Mouse (Mus musculus) hindbrain, embryonic 11.5 days (tissue): ENCODE measurements around the gene Parvg. TPM values are rescaled to one million over a fixed set of nuclear protein-coding genes. Genes with fewer than 3 reads are reported as not detected.

Source experiments
- ATAC-seq: fragments of 200-750 bp; cut with Nextera tagmentation; 2 replicates; pipeline ENCODE4 v1.8.0; 2017; ENCODE audit warnings: mild to moderate bottlenecking, moderate TSS enrichment, moderate library complexity; ENCODE audit not compliant: low FRiP score
- DNase-seq: peaks from one replicate; pipeline ENCODE4 v3.0.0-alpha.2; 2015; ENCODE audit warnings: low spot score
- H3K27ac ChIP-seq: fragments of 300-500 bp; sonication (generic); 2 replicates; pipeline ENCODE4 v1.5.1; 2014; ENCODE audit warnings: mild to moderate bottlenecking, low read depth, low read length
- H3K27me3 ChIP-seq: fragments of 300-500 bp; sonication (generic); 2 replicates; pipeline ENCODE4 v1.6.1; 2014; ENCODE audit warnings: mild to moderate bottlenecking, low read length, moderate library complexity, mixed read lengths; ENCODE audit not compliant: control insufficient read depth, insufficient read depth
- H3K36me3 ChIP-seq: fragments of 300-500 bp; sonication (generic); 2 replicates; pipeline ENCODE4 v1.6.1; 2014; ENCODE audit warnings: mild to moderate bottlenecking, low read length, moderate library complexity, mixed read lengths; ENCODE audit not compliant: control insufficient read depth, insufficient read depth
- H3K4me1 ChIP-seq: fragments of 300-500 bp; sonication (generic); replicated peaks from 2 replicates; pipeline ENCODE4 v1.6.1; 2014; ENCODE audit warnings: low read length, mixed read lengths; ENCODE audit not compliant: control insufficient read depth, insufficient read depth
- H3K4me2 ChIP-seq: fragments of 300-500 bp; sonication (generic); replicated peaks from 2 replicates; pipeline ENCODE4 v1.6.1; 2014; ENCODE audit warnings: mild to moderate bottlenecking, low read depth, low read length
- H3K4me3 ChIP-seq: fragments of 300-500 bp; sonication (generic); 2 replicates; pipeline ENCODE4 v1.5.1; 2014; ENCODE audit warnings: low read depth, low read length
- H3K9ac ChIP-seq: fragments of 300-500 bp; sonication (generic); 2 replicates; pipeline ENCODE4 v1.6.1; 2014; ENCODE audit warnings: low read depth, low read length
- H3K9me3 ChIP-seq: fragments of 300-500 bp; sonication (generic); 2 replicates; pipeline ENCODE4 v1.6.1; 2016; ENCODE audit warnings: low read length; ENCODE audit not compliant: control insufficient read depth
- WGBS: fragments of 180-500 bp; shearing (Covaris S2); extraction: QIAGEN DNeasy Blood & Tissue Kit; methylation state at CpG from one replicate; pipeline ENCODE4 v1.1.7; 2014; 5-methylcytosine and 5-hydroxymethylcytosine counted together
- polyA plus RNA-seq: library from polyadenylated mRNA; unstranded; fragments of >200 nt; fragmentation: Nextera tagmentation; extraction: Ambion mirVana; gene quantifications from 2 replicates; pipeline ENCODE4 v1.2.1, GENCODE M21; 2014

Parvg gene
- polyA plus RNA-seq, 1 experiment from 2014 or later = 0.62 TPM

- Histone ChIP-seq H3K9ac (no peak overlapping the region), H3K4me3 (no peak overlapping the region), H3K4me1 (peaks cover 4% of the 10 kb centered on the region; the same call in 1 of the 2 replicates), H3K36me3 (no peaks in the 10 kb centered on the region), H3K9me3 (no peaks in the 10 kb centered on the region), H3K27ac (no peak overlapping the region), H3K4me2 (no peak overlapping the region), H3K27me3 (no peaks in the 10 kb centered on the region)
- 84% methylated on average over 8 of the region's 8 CpGs for WGBS
- no peak for DNase-seq
- no peak for ATAC-seq
These were observed 6.1 kb downstream of the Parvg start for GRCm38 (mm10) chr15:84329940-84330339.

GRCm38 (mm10) chr15:84331066-84331612 lies 7.3 kb downstream of the Parvg start:
- DNase-seq = no peak
- no peaks in the 10 kb centered on the region for H3K9me3 ChIP-seq
- H3K9ac ChIP-seq = no peak overlapping the region
- H3K4me1 ChIP-seq = no peaks in the 10 kb centered on the region; the same call in 1 of the 2 replicates
- no peak overlapping the region for H3K4me3 ChIP-seq
- H3K36me3 ChIP-seq = no peaks in the 10 kb centered on the region
- no peak overlapping the region for H3K4me2 ChIP-seq
- H3K27ac ChIP-seq = no peak overlapping the region
- H3K27me3 ChIP-seq = no peaks in the 10 kb centered on the region
- ATAC-seq = no peak
- WGBS = 78% methylated on average over 4 of the region's 4 CpGs

- Histone ChIP-seq H3K27ac (no peak overlapping the region), H3K4me3 (no peak overlapping the region), H3K9ac (no peak overlapping the region), H3K4me1 (no peaks in the 10 kb centered on the region), H3K27me3 (no peaks in the 10 kb centered on the region), H3K4me2 (no peak overlapping the region), H3K36me3 (no peaks in the 10 kb centered on the region), H3K9me3 (no peaks in the 10 kb centered on the region)
- ATAC-seq (no peak), DNase-seq (no peak)
- 80% methylated on average over 12 of the region's 12 CpGs for WGBS
These were observed 12.5 kb downstream of the Parvg start for GRCm38 (mm10) chr15:84336281-84336817.

- WGBS = 78% methylated on average over 5 of the region's 5 CpGs
- H3K27me3 ChIP-seq = no peaks in the 10 kb centered on the region
- no peak overlapping the region for H3K9ac ChIP-seq
- DNase-seq = no peak
- no peak overlapping the region for H3K27ac ChIP-seq
- H3K36me3 ChIP-seq = no peaks in the 10 kb centered on the region
- H3K4me2 ChIP-seq = no peak overlapping the region
- H3K9me3 ChIP-seq = no peaks in the 10 kb centered on the region
- no peaks in the 10 kb centered on the region for H3K4me1 ChIP-seq
- ATAC-seq = no peak
- H3K4me3 ChIP-seq = no peak overlapping the region
These were observed 13.8 kb downstream of the Parvg start for GRCm38 (mm10) chr15:84337599-84337998.

- H3K9me3 ChIP-seq = no peaks in the 10 kb centered on the region
- H3K27me3 ChIP-seq = no peaks in the 10 kb centered on the region
- no peak overlapping the region for H3K9ac ChIP-seq
- no peak overlapping the region for H3K4me3 ChIP-seq
- H3K4me1 ChIP-seq = no peaks in the 10 kb centered on the region
- H3K4me2 ChIP-seq = no peak overlapping the region
- WGBS = 54% methylated on average over 2 of the region's 2 CpGs
- no peak for DNase-seq
- ATAC-seq = no peak
- no peaks in the 10 kb centered on the region for H3K36me3 ChIP-seq
- no peak overlapping the region for H3K27ac ChIP-seq
These were observed 17.1 kb downstream of the Parvg start for GRCm38 (mm10) chr15:84340926-84341325.

- H3K9me3 ChIP-seq = no peaks in the 10 kb centered on the region
- no peaks in the 10 kb centered on the region; the same call in 1 of the 2 replicates for H3K4me1 ChIP-seq
- H3K4me3 ChIP-seq = no peak overlapping the region
- DNase-seq = no peak
- 94% methylated on average over 4 of the region's 4 CpGs for WGBS
- no peaks in the 10 kb centered on the region for H3K27me3 ChIP-seq
- no peak overlapping the region for H3K27ac ChIP-seq
- no peak overlapping the region for H3K9ac ChIP-seq
- no peak overlapping the region for H3K4me2 ChIP-seq
- no peaks in the 10 kb centered on the region for H3K36me3 ChIP-seq
- no peak for ATAC-seq
These were observed 24.9 kb downstream of the Parvg start for GRCm38 (mm10) chr15:84348769-84349168.

- Histone ChIP-seq H3K27me3 (no peaks in the 10 kb centered on the region), H3K9me3 (no peaks in the 10 kb centered on the region), H3K36me3 (no peaks in the 10 kb centered on the region), H3K9ac (0 out of 2 replicates have a peak overlapping the region, but pooled peaks have one; percentile 4), H3K4me2 (no peak overlapping the region), H3K4me3 (no peak overlapping the region), H3K27ac (peak overlapping the region; percentile 72), H3K4me1 (no peaks in the 10 kb centered on the region; the same call in 1 of the 2 replicates)
- DNase-seq = peak; percentile 47
- 36% methylated on average over 14 of the region's 14 CpGs for WGBS
- ATAC-seq = peak; percentile 71
These were observed 26.3 kb downstream of the Parvg start for GRCm38 (mm10) chr15:84349915-84350738.

GRCm38 (mm10) chr15:84351342-84351741 lies 27.5 kb downstream of the Parvg start:
- no peak for DNase-seq
- H3K27ac ChIP-seq = no peak overlapping the region

More at GRCm38 (mm10) chr15:84351342-84351741, 27.5 kb downstream of the Parvg start:
- Histone ChIP-seq H3K4me3 (no peak overlapping the region), H3K9ac (no peak overlapping the region), H3K36me3 (no peaks in the 10 kb centered on the region), H3K4me1 (no peaks in the 10 kb centered on the region; the same call in 1 of the 2 replicates), H3K9me3 (no peaks in the 10 kb centered on the region), H3K4me2 (no peak overlapping the region), H3K27me3 (no peaks in the 10 kb centered on the region)
- no peak for ATAC-seq
- WGBS = 77% methylated on average over 7 of the region's 7 CpGs
